Mouse (Mus musculus) midbrain, postnatal 0 days (tissue): ENCODE data around the gene Atpaf2. TPM values are rescaled to one million over a fixed set of nuclear protein-coding genes. Genes with fewer than 3 reads are reported as not detected.

Experiments used
- ATAC-seq: fragments of 200-750 bp; cut with Nextera tagmentation; 2 replicates; pipeline ENCODE4 v1.8.0; 2017; ENCODE audit warnings: moderate number of reproducible peaks, mild to moderate bottlenecking, moderate TSS enrichment, moderate library complexity; ENCODE audit not compliant: low FRiP score
- DNase-seq: peaks from one replicate; pipeline ENCODE4 v3.0.0-alpha.2; 2015; ENCODE audit warnings: low spot score
- H3K27ac ChIP-seq: fragments of 300-500 bp; sonication (generic); 2 replicates; pipeline ENCODE4 v1.5.1; 2014; ENCODE audit warnings: low read depth, mild to moderate bottlenecking, low read length, mixed read lengths
- H3K27me3 ChIP-seq: fragments of 300-500 bp; sonication (generic); 2 replicates; pipeline ENCODE4 v1.6.1; 2014; ENCODE audit warnings: low read length, control low read depth, mixed read lengths; ENCODE audit not compliant: insufficient read depth
- H3K36me3 ChIP-seq: fragments of 300-500 bp; sonication (generic); 2 replicates; pipeline ENCODE4 v1.6.1; 2014; ENCODE audit warnings: low read length, control low read depth, mixed read lengths; ENCODE audit not compliant: insufficient read depth
- H3K4me1 ChIP-seq: fragments of 300-500 bp; sonication (generic); 2 replicates; pipeline ENCODE4 v1.6.1; 2014; ENCODE audit warnings: mild to moderate bottlenecking, control low read depth, antibody characterized with exemption, low read length, mixed read lengths; ENCODE audit not compliant: insufficient read depth
- H3K4me2 ChIP-seq: fragments of 300-500 bp; sonication (generic); 2 replicates; pipeline ENCODE4 v1.6.1; 2014; ENCODE audit warnings: low read depth, mild to moderate bottlenecking, low read length, mixed read lengths; ENCODE audit not compliant: poor library complexity, severe bottlenecking
- H3K4me3 ChIP-seq: fragments of 300-500 bp; sonication (generic); 2 replicates; pipeline ENCODE4 v1.5.1; 2014; ENCODE audit warnings: low read depth, mild to moderate bottlenecking, low read length, moderate library complexity
- H3K9ac ChIP-seq: fragments of 300-500 bp; sonication (generic); replicated peaks from 2 replicates; pipeline ENCODE4 v1.6.1; 2014; ENCODE audit warnings: mild to moderate bottlenecking, low read length, moderate library complexity, mixed read lengths; ENCODE audit not compliant: poor library complexity, severe bottlenecking
- H3K9me3 ChIP-seq: fragments of 300-500 bp; sonication (generic); 2 replicates; pipeline ENCODE4 v1.6.1; 2016; ENCODE audit warnings: low read length, control low read depth
- CTCF ChIP-seq: IDR thresholded peaks from 2 replicates; pipeline ENCODE4 v1.5.1; 2016; ENCODE audit warnings: antibody characterized with exemption, mild to moderate bottlenecking
- WGBS: fragments of 180-500 bp; shearing (Covaris S2); extraction: QIAGEN DNeasy Blood & Tissue Kit; methylation state at CpG from one replicate; pipeline ENCODE4 v1.1.7; 2014; 5-methylcytosine and 5-hydroxymethylcytosine counted together
- polyA plus RNA-seq: library from polyadenylated mRNA; unstranded; fragments of >200 nt; fragmentation: Nextera tagmentation; extraction: Ambion mirVana; gene quantifications from 2 replicates; pipeline ENCODE4 v1.2.1, GENCODE M21; 2015
- total RNA-seq: library from RNA; depleted of rRNA; stranded (reverse); fragments of >200 nt; gene quantifications from 2 replicates; pipeline ENCODE4 v1.2.3, GENCODE M21; 2014

Gene Atpaf2
- total and polyA plus RNA-seq, 2 experiments from 2014 or later, result 42.3 to 48.1 TPM

DNA sequence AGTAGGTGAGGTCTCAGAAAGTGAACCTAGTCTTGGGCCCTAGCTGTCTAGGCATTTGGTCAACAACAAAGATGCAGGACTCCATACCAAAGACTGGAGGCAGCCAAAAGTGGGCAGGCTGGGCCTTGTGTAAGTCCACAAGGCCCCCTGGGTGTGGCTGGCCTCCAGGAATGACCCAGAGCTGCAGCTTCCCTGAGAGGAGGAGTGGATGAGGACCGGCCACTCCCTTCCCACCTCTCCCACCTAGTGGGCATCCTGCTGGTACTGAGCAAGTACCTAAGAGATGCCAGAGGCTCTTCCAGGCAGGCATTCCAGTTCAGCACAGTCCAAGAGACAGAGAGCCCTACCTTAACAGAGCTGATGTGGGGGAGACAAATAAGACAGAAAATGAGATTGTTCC is 58.3 kb downstream of the Atpaf2 start:
- TF ChIP-seq CTCF, result no peak
- no peak overlapping the region for H3K4me2 ChIP-seq
- 81% methylated on average over 1 of the region's 1 CpGs for WGBS
- no peaks in the 10 kb centered on the region for H3K36me3 ChIP-seq
- DNase-seq (no peak), ATAC-seq (no peak)
- H3K27ac ChIP-seq, result no peak overlapping the region
- H3K4me1 ChIP-seq, result no peaks in the 10 kb centered on the region
- no peaks in the 10 kb centered on the region for H3K27me3 ChIP-seq
- no peaks in the 10 kb centered on the region for H3K9me3 ChIP-seq
- no peak overlapping the region for H3K4me3 ChIP-seq
- no peak overlapping the region for H3K9ac ChIP-seq

DNA sequence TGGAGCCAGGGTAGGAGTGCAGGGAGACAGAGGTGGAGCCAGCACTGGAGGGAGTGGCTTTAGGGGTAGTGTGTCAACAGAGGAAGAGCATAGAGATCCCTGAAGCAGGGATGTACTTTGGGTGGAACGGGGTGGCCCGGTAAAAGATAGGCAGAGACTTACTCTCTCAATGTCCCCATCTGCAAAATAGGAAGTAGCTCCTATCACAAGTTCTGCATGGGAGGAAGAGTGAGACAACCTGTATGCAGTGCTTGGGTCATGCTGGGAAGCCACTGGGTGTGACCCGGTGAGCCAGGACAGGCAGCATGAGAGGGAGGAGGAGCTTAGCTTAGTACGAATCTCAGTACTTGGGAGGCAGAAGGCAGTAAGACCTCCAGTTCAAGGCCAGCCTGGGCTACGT is 59.1 kb downstream of the Atpaf2 start:
- no peak overlapping the region for H3K9ac ChIP-seq
- no peak overlapping the region for H3K4me3 ChIP-seq
- no peak for DNase-seq
- H3K4me2 ChIP-seq, result no peak overlapping the region
- no peaks in the 10 kb centered on the region for H3K9me3 ChIP-seq
- WGBS, result 77% methylated on average over 5 of the region's 5 CpGs
- no peaks in the 10 kb centered on the region for H3K36me3 ChIP-seq
- no peaks in the 10 kb centered on the region for H3K27me3 ChIP-seq
- no peak for TF ChIP-seq CTCF
- H3K4me1 ChIP-seq, result no peaks in the 10 kb centered on the region
- no peak for ATAC-seq
- H3K27ac ChIP-seq, result no peak overlapping the region

DNA sequence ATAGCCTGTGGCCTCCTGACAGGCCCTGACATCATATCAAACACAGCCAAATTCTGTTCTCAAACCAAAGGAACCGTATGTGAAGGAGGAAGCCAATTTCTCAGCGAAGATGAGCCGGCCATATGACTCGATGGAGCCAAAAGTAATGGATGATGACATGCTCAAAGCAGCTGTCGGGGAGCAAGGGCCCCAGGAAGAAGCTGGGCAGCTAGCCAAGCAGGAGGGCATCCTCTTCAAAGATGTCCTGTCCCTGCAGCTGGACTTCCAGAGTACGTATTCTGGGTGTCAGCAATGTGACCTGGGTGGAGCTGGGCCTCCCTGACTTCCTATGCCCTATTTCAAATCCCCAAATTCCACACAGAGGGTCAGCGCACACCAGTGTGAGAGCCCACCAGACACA is 59.7 kb downstream of the Atpaf2 start:
- no peaks in the 10 kb centered on the region for H3K27me3 ChIP-seq
- no peak overlapping the region for H3K9ac ChIP-seq
- no peaks in the 10 kb centered on the region for H3K9me3 ChIP-seq
- TF ChIP-seq CTCF, result no peak
- H3K36me3 ChIP-seq, result no peaks in the 10 kb centered on the region
- no peak overlapping the region for H3K27ac ChIP-seq
- H3K4me2 ChIP-seq, result no peak overlapping the region
- H3K4me1 ChIP-seq, result no peaks in the 10 kb centered on the region
- 82% methylated on average over 7 of the region's 7 CpGs for WGBS
- DNase-seq (no peak), ATAC-seq (no peak)
- H3K4me3 ChIP-seq, result no peak overlapping the region

DNA sequence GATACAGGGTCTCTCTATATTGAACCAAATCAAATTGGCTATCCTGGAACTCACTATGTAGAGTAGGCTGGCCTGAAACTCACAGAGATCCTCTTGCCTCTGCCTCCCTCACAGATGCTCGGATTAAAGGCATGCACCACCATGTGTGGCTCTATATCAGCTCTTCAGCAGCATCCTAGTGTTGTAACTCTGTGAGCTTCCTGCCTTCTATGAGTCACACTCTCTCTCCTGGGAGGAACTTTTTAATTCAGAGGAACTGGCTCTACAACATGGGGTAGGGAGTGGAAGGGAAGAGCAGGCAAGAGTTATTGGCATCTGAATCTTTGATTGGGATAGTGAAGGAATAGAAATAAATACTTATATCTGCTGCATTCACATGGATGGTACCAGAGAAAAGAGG is 61.1 kb downstream of the Atpaf2 start:
- no peaks in the 10 kb centered on the region for H3K27me3 ChIP-seq
- no peak for TF ChIP-seq CTCF
- H3K4me3 ChIP-seq, result no peak overlapping the region
- ATAC-seq, result no peak
- no peaks in the 10 kb centered on the region for H3K9me3 ChIP-seq
- no peak for DNase-seq
- no peak overlapping the region for H3K9ac ChIP-seq
- no peaks in the 10 kb centered on the region for H3K36me3 ChIP-seq
- no peaks in the 10 kb centered on the region for H3K4me1 ChIP-seq
- H3K4me2 ChIP-seq, result no peak overlapping the region
- H3K27ac ChIP-seq, result no peak overlapping the region
- WGBS, result 42% methylated on average over 1 of the region's 1 CpGs

DNA sequence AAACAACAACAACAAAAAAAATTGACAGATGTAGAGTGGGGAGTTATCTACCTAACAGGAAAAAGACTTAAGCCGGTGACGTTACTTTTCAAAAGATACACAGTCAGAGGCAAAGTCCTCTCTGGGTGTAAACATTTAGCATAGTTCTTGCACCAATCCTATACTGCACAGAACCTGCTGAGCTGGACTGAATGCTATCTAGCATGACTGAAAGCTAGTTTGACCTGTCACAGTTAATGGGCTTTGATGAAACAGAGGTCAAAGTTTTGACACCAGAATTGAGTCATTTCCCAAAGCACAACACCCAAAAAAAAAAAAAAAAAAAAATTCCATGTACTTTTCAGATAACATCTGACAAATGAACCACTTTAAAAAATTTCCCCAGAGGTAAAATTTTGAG is 62.3 kb downstream of the Atpaf2 start:
- WGBS, result 91% methylated on average over 2 of the region's 2 CpGs
- no peak overlapping the region for H3K4me3 ChIP-seq
- no peaks in the 10 kb centered on the region for H3K36me3 ChIP-seq
- no peak for DNase-seq
- no peaks in the 10 kb centered on the region for H3K9me3 ChIP-seq
- no peak overlapping the region for H3K27ac ChIP-seq
- no peak overlapping the region for H3K4me2 ChIP-seq
- no peak for TF ChIP-seq CTCF
- no peaks in the 10 kb centered on the region for H3K27me3 ChIP-seq
- peaks cover 8% of the 10 kb centered on the region; the same call in 1 of the 2 replicates for H3K4me1 ChIP-seq
- no peak overlapping the region for H3K9ac ChIP-seq
- no peak for ATAC-seq

DNA sequence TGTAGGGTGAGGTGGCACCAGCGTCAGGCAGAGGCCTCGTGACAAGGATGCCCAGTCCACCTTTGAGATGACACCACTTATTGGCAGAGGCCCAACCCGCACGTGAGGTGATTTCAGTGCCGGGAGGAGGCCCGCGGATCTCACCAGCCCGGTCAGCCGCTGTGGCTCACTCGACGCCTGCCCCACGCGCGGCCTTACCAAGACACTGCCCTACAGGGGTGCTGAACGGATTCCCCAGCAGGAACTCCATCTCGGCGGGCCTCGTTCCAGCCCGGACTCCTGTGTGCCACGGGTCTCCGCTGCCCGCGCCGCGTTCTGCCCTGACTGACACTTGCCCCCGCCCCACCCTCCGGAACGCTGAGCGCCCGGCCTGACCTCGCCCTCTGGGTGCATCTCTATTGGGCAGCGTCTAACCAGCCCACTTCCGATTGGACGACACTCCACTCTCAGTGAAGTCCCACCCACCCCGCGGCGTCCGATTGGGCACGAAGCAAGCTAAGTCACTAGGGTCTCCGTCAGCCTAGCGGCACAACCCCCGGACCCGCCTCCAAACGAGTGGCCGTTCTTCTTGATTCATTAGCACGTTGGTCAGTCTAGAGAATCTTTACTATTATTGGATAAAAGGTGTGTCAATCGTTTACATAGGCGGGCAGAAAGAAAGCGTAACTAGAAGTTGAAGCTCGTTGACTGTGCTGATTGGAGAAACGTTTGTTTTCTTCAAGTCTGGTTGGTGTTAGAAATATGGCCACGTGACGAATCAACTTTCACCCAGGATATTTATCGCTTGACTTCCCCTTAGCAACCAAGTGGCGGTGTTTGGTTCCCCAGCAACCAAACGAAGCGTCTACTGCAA is 65.5 kb downstream of the Atpaf2 start, which contains the start of the genes Tom1l2 and Drc3:
Tom1l2 (minus strand) TSS at position 347 of the 853 bp plus-strand sequence.
Drc3 (plus strand) TSS at position 771 of the 853 bp plus-strand sequence.
- no peak for TF ChIP-seq CTCF
- peaks cover 8% of the 10 kb centered on the region; the same call in 1 of the 2 replicates for H3K4me1 ChIP-seq
- peak; percentile 100 for ATAC-seq
- peak within 1 kb of the TSS; percentile 52 for H3K4me3 ChIP-seq
- no peaks in the 10 kb centered on the region for H3K27me3 ChIP-seq
- H3K9ac ChIP-seq, result peak within 1 kb of the TSS; percentile 55
- no peaks in the 10 kb centered on the region for H3K36me3 ChIP-seq
- under 1% methylated on average over 57 of the region's 57 CpGs for WGBS
- H3K27ac ChIP-seq, result peak within 1 kb of the TSS; percentile 57
- DNase-seq, result peak; percentile 100
- no peaks in the 10 kb centered on the region for H3K9me3 ChIP-seq
- H3K4me2 ChIP-seq, result peak within 1 kb of the TSS; percentile 90
